Mouse (Mus musculus) MEL (cell line): ENCODE measurements around the gene Nasp. TPM values are rescaled to one million over a fixed set of nuclear protein-coding genes. Genes with fewer than 3 reads are reported as not detected.

Source experiments
- DNase-seq: peaks from one replicate; pipeline ENCODE4 v3.0.0; 2011; ENCODE audit warnings: low read depth, low spot score
- H3K27ac ChIP-seq: 2 replicates; pipeline ENCODE4 v1.5.1; 2012; ENCODE audit warnings: low read depth, mild to moderate bottlenecking, control low read depth, low read length, moderate library complexity; ENCODE audit not compliant: control insufficient read depth
- H3K27me3 ChIP-seq, 2 experiments: fragments of 150-350 bp in 1 of 2; sonication (generic) in 1 of 2; 2 replicates each; pipeline ENCODE4 v1.6.1; 2012; ENCODE audit warnings: low read length in 2 of 2, mild to moderate bottlenecking in 2 of 2, improper control_type of control experiment in 1 of 2, moderate library complexity in 1 of 2; ENCODE audit not compliant: insufficient read depth in 2 of 2, control insufficient read depth in 1 of 2
- H3K36me3 ChIP-seq, 2 experiments: 2 replicates each; pipeline ENCODE4 v1.6.1; 2012 to 2014; ENCODE audit warnings: low read length in 2 of 2, improper control_type of control experiment in 1 of 2, inconsistent platforms in 1 of 2, mild to moderate bottlenecking in 1 of 2; ENCODE audit not compliant: insufficient read depth in 2 of 2, control insufficient read depth in 1 of 2
- H3K4me1 ChIP-seq, 2 experiments: fragments of 150-350 bp in 1 of 2; sonication (generic) in 1 of 2; 2 replicates each; pipeline ENCODE4 v1.6.1; 2012; ENCODE audit warnings: low read length in 2 of 2, improper control_type of control experiment in 1 of 2, mild to moderate bottlenecking in 1 of 2; ENCODE audit not compliant: insufficient read depth in 2 of 2, control insufficient read depth in 1 of 2
- H3K4me3 ChIP-seq, 2 experiments: fragments of 150-350 bp in 1 of 2; sonication (generic) in 1 of 2; 2 replicates each; pipeline ENCODE4 v1.5.1; 2012; ENCODE audit warnings: low read depth in 2 of 2, low read length in 2 of 2, mild to moderate bottlenecking in 2 of 2, moderate library complexity in 2 of 2, control low read depth in 1 of 2, improper control_type of control experiment in 1 of 2; ENCODE audit not compliant: control insufficient read depth in 1 of 2, insufficient read depth in 1 of 2
- H3K79me2 ChIP-seq: 2 replicates; pipeline ENCODE4 v1.6.1; 2012; ENCODE audit warnings: mild to moderate bottlenecking, low read length, moderate library complexity; ENCODE audit not compliant: control insufficient read depth, poor library complexity, insufficient read depth
- H3K9ac ChIP-seq: 2 replicates; pipeline ENCODE4 v1.6.1; 2012; ENCODE audit warnings: low read depth, mild to moderate bottlenecking, control low read depth, low read length, moderate library complexity; ENCODE audit not compliant: control insufficient read depth, poor library complexity, severe bottlenecking
- H3K9me3 ChIP-seq: fragments of 150-350 bp; sonication (generic); replicated peaks from 2 replicates; pipeline ENCODE4 v1.6.1; 2012; ENCODE audit warnings: mild to moderate bottlenecking, low read length, improper control_type of control experiment, moderate library complexity; ENCODE audit not compliant: insufficient read depth
- ELF1 ChIP-seq: IDR thresholded peaks from 2 replicates; pipeline ENCODE4 v1.6.1; 2014; ENCODE audit warnings: low read depth, mild to moderate bottlenecking, inconsistent platforms, low read length, improper control_type of control experiment, moderate library complexity
- JUND ChIP-seq: IDR thresholded peaks from 2 replicates; pipeline ENCODE4 v1.6.1; 2011; ENCODE audit warnings: low read depth, mild to moderate bottlenecking, improper control_type of control experiment, low read length
- KAT2A ChIP-seq: conservative IDR thresholded peaks from 2 replicates; pipeline ENCODE4 v1.6.1; 2012; ENCODE audit warnings: low read depth, low read length, improper control_type of control experiment, inconsistent platforms
- MAX ChIP-seq: IDR thresholded peaks from 2 replicates; pipeline ENCODE4 v1.6.1; 2011; ENCODE audit warnings: low read length, improper control_type of control experiment
- MXI1 ChIP-seq: IDR thresholded peaks from 2 replicates; pipeline ENCODE4 v1.6.1; 2011; ENCODE audit warnings: mild to moderate bottlenecking, low read depth, low read length, improper control_type of control experiment
- MYB ChIP-seq: IDR thresholded peaks from 2 replicates; pipeline ENCODE4 v1.6.1; 2011; ENCODE audit warnings: mild to moderate bottlenecking, low read depth, low read length, improper control_type of control experiment
- MYC ChIP-seq: IDR thresholded peaks from 2 replicates; pipeline ENCODE4 v1.6.1; 2011; ENCODE audit warnings: low read depth, mild to moderate bottlenecking, low read length, improper control_type of control experiment, moderate library complexity
- NELFE ChIP-seq: IDR thresholded peaks from 2 replicates; pipeline ENCODE4 v1.6.1; 2011; ENCODE audit warnings: low read depth, low read length, improper control_type of control experiment
- POLR2AphosphoS2 ChIP-seq: IDR thresholded peaks from 2 replicates; pipeline ENCODE4 v1.6.1; 2011; ENCODE audit warnings: low read length, improper control_type of control experiment
- SMC3 ChIP-seq: IDR thresholded peaks from 2 replicates; pipeline ENCODE4 v1.6.1; 2011; ENCODE audit warnings: low read depth, low read length, improper control_type of control experiment
- TBP ChIP-seq: IDR thresholded peaks from 2 replicates; pipeline ENCODE4 v1.8.0; 2011; ENCODE audit warnings: low read depth, low read length, improper control_type of control experiment
- USF2 ChIP-seq, 2 experiments: IDR thresholded peaks; 2 replicates each; pipeline ENCODE4 v1.6.1; 2011 to 2012; ENCODE audit warnings: improper control_type of control experiment in 2 of 2, low read length in 2 of 2, borderline replicate concordance in 1 of 2, inconsistent platforms in 1 of 2, low read depth in 1 of 2, mild to moderate bottlenecking in 1 of 2; ENCODE audit not compliant: insufficient read depth in 1 of 2
- ZC3H11A ChIP-seq: IDR thresholded peaks from 2 replicates; pipeline ENCODE4 v1.6.1; 2012; ENCODE audit warnings: low read depth, mild to moderate bottlenecking, inconsistent platforms, low read length, improper control_type of control experiment
- ZMIZ1 ChIP-seq: IDR thresholded peaks from 2 replicates; pipeline ENCODE4 v1.6.1; 2012; ENCODE audit warnings: low read depth, mild to moderate bottlenecking, inconsistent platforms, low read length, improper control_type of control experiment, moderate library complexity
- polyA plus RNA-seq, 2 experiments: library from polyadenylated mRNA; stranded (reverse) in 1 of 2; unstranded in 1 of 2; fragments of >175 nt in 1 of 2; fragments of >200 nt in 1 of 2; gene quantifications; 2 replicates each; pipeline versions ENCODE4 v1.2.1 to v1.2.4; 2012; ENCODE audit warnings: low replicate concordance in 2 of 2, low read depth in 1 of 2; ENCODE audit not compliant: insufficient read length in 2 of 2, insufficient read depth in 1 of 2, missing spikeins in 1 of 2
- total RNA-seq: library from RNA; depleted of rRNA; stranded (reverse); fragments of 300-350 nt; gene quantifications from 2 replicates; pipeline ENCODE4 v1.2.3, GENCODE M21; 2012; rRNA removed

Nasp gene
- total and polyA plus RNA-seq, 3 experiments, result 133 to 174 TPM; not detected in 1

DNA sequence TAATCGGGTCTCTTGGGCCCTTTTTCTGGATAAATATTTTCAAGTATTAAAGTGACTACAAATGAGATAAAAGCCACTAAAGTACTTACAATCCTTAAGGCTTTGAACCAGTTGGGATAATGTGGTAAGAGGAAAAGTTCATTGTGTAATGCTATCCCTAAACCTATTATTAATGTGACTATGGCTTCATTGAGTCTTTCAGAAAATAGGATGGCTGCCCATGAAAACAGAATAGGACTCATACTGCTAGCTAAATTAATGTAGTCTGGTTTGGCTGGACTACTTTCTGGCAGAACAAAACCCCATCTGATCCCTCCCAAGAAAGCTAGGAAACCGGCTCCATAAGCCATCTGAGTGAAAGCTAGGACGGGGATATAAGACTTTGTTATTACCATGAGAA is 74.7 kb downstream of the Nasp start:
- TF ChIP-seq ZC3H11A (no peak), ELF1 (no peak), MXI1 (no peak), KAT2A (no peak), NELFE (no peak), SMC3 (no peak), ZMIZ1 (no peak), MYB (no peak), USF2 (IDR thresholded peaks at IDR 0.05; ENCODE audit: borderline replicate concordance in 1 of 2, insufficient read depth in 1 of 2, low read depth in 1 of 2, low read length in 2 of 2) (no peak), MYC (no peak), JUND (no peak), POLR2AphosphoS2 (no peak), MAX (no peak), TBP (no peak)
- H3K4me3 ChIP-seq, result no peak overlapping the region
- DNase-seq, result no peak
- H3K9me3 ChIP-seq, result no peaks in the 10 kb centered on the region
- H3K9ac ChIP-seq, result no peak overlapping the region
- no peaks in the 10 kb centered on the region for H3K4me1 ChIP-seq
- peaks cover 0 to 7% of the 10 kb centered on the region in 2 experiments; a peak in 2 of 4 replicates for H3K36me3 ChIP-seq
- no peaks in the 10 kb centered on the region for H3K27me3 ChIP-seq
- peaks cover 20% of the 10 kb centered on the region for H3K79me2 ChIP-seq
- H3K27ac ChIP-seq, result no peak overlapping the region

Other genes starting within 250 kb of the Nasp start
- gene Mast2, start 163.8 kb downstream of the Nasp start, total RNA-seq, result 13.3 and 14.8 TPM in 2 replicates
- gene Mast2, start 163.8 kb downstream of the Nasp start, polyA plus RNA-seq, result 100 to 1,000 TPM in 1 of 2 experiments, 10 to 100 TPM in 1; 46.4 to 126 TPM
- gene Ipp, start 120.4 kb downstream of the Nasp start, total RNA-seq, result 8.4 and 10.1 TPM in 2 replicates
- gene Ipp, start 120.4 kb downstream of the Nasp start, polyA plus RNA-seq, result 1 to 10 TPM in 1 of 2 experiments, not detected in 1; 8.8 TPM
- gene Tmem69, start 72.0 kb downstream of the Nasp start, total RNA-seq, result 6.9 and 7.8 TPM in 2 replicates
- 100 to 1,000 TPM in 1 of 2 experiments, 10 to 100 TPM in 1; 34.1 to 153 TPM for gene Tmem69, start 72.0 kb downstream of the Nasp start, polyA plus RNA-seq
- gene Gpbp1l1, start 70.3 kb downstream of the Nasp start, total RNA-seq, result 26.7 and 29.1 TPM in 2 replicates
- 10 to 100 TPM in 1 of 2 experiments, not detected in 1; 46.3 TPM for gene Gpbp1l1, start 70.3 kb downstream of the Nasp start, polyA plus RNA-seq
- gene Ccdc17, start 31.3 kb downstream of the Nasp start, total RNA-seq, result 1.0 and 1.2 TPM in 2 replicates
- 1 to 10 TPM in 1 of 2 experiments, not detected in 1; 1.5 TPM for gene Ccdc17, start 31.3 kb downstream of the Nasp start, polyA plus RNA-seq
- gene Akr1a1, start 23.7 kb upstream of the Nasp start, total RNA-seq, result 258 and 281 TPM in 2 replicates
- 100 to 1,000 TPM in 1 of 2 experiments, not detected in 1; 358 TPM for gene Akr1a1, start 23.7 kb upstream of the Nasp start, polyA plus RNA-seq
- gene Prdx1, start 57.6 kb upstream of the Nasp start, total RNA-seq, result 223 and 307 TPM in 2 replicates
- 100 to 1,000 TPM in 1 of 2 experiments, not detected in 1; 416 TPM for gene Prdx1, start 57.6 kb upstream of the Nasp start, polyA plus RNA-seq
- 12.2 and 15.1 TPM in 2 replicates for gene Mmachc, start 80.5 kb upstream of the Nasp start, total RNA-seq
- gene Mmachc, start 80.5 kb upstream of the Nasp start, polyA plus RNA-seq, result 10 to 100 TPM in 1 of 2 experiments, not detected in 1; 22.8 TPM
- gene Ccdc163, start 80.6 kb upstream of the Nasp start, total RNA-seq, result 12.3 and 14.2 TPM in 2 replicates
- 10 to 100 TPM in 1 of 2 experiments, not detected in 1; 26.0 TPM for gene Ccdc163, start 80.6 kb upstream of the Nasp start, polyA plus RNA-seq
- 2.3 and 2.8 TPM in 2 replicates for gene Tesk2, start 93.0 kb upstream of the Nasp start, total RNA-seq
- gene Tesk2, start 93.0 kb upstream of the Nasp start, polyA plus RNA-seq, result 1 to 10 TPM in 1 of 2 experiments, not detected in 1; 3.3 TPM
- gene Toe1, start 179.7 kb upstream of the Nasp start, total RNA-seq, result 46.4 and 49.3 TPM in 2 replicates
- 10 to 100 TPM in 1 of 2 experiments, not detected in 1; 38.3 TPM for gene Toe1, start 179.7 kb upstream of the Nasp start, polyA plus RNA-seq
- 0.75 and 0.81 TPM in 2 replicates for gene Mutyh, start 179.8 kb upstream of the Nasp start, total RNA-seq
- 1 to 10 TPM in 1 of 2 experiments, not detected in 1; 2.5 TPM for gene Mutyh, start 179.8 kb upstream of the Nasp start, polyA plus RNA-seq
- 0.10 TPM in 1 of 2 replicates, not detected in the other for gene Hpdl, start 193.8 kb upstream of the Nasp start, total RNA-seq
- under 1 TPM in 1 of 2 experiments, not detected in 1; 0.14 TPM for gene Hpdl, start 193.8 kb upstream of the Nasp start, polyA plus RNA-seq
- 0.03 TPM in 1 of 2 replicates, not detected in the other for gene Zswim5, start 249.4 kb upstream of the Nasp start, total RNA-seq
- under 1 TPM in 1 of 2 experiments, not detected in 1; 0.03 TPM for gene Zswim5, start 249.4 kb upstream of the Nasp start, polyA plus RNA-seq